Mouse (Mus musculus) MEL (cell line): ENCODE data around the gene Lin7a.
"Not testable (repeated sequence)": the region's sequence is repeated elsewhere in the genome, so short reads cannot be mapped to it uniquely, and the experiment has no call there.

Experiments
- CTCF ChIP-seq, 3 experiments: IDR thresholded peaks in 2 of 3; conservative IDR thresholded peaks in 1 of 3; 2 replicates each; pipeline ENCODE4 v1.5.1; 2011 to 2012; ENCODE audit warnings: low read length in 3 of 3, low read depth in 2 of 3, mild to moderate bottlenecking in 2 of 3, improper control_type of control experiment in 1 of 3, inconsistent platforms in 1 of 3, mixed read lengths in 1 of 3, moderate library complexity in 1 of 3; ENCODE audit not compliant: control insufficient read depth in 1 of 3, insufficient read depth in 1 of 3, poor library complexity in 1 of 3, severe bottlenecking in 1 of 3
- ELF1 ChIP-seq: IDR thresholded peaks from 2 replicates; pipeline ENCODE4 v1.6.1; 2014; ENCODE audit warnings: low read depth, mild to moderate bottlenecking, inconsistent platforms, low read length, improper control_type of control experiment, moderate library complexity
- GATA1 ChIP-seq: IDR thresholded peaks from 2 replicates; pipeline ENCODE4 v1.6.1; 2011; ENCODE audit warnings: low read depth, low read length, improper control_type of control experiment
- HCFC1 ChIP-seq: IDR thresholded peaks from 2 replicates; pipeline ENCODE4 v1.6.1; 2012; ENCODE audit warnings: low read depth, mild to moderate bottlenecking, inconsistent platforms, low read length, improper control_type of control experiment, moderate library complexity
- MAZ ChIP-seq: IDR thresholded peaks from 2 replicates; pipeline ENCODE4 v1.6.1; 2012; ENCODE audit warnings: low read depth, mild to moderate bottlenecking, inconsistent platforms, low read length, improper control_type of control experiment
- MEF2A ChIP-seq: IDR thresholded peaks from 2 replicates; pipeline ENCODE4 v1.6.1; 2014; ENCODE audit warnings: low read depth, mild to moderate bottlenecking, inconsistent platforms, low read length, improper control_type of control experiment; ENCODE audit not compliant: poor library complexity, insufficient replicate concordance, severe bottlenecking; ENCODE audit errors: extremely low read depth
- MYC ChIP-seq: IDR thresholded peaks from 2 replicates; pipeline ENCODE4 v1.6.1; 2011; ENCODE audit warnings: low read depth, mild to moderate bottlenecking, low read length, improper control_type of control experiment, moderate library complexity
- NELFE ChIP-seq: IDR thresholded peaks from 2 replicates; pipeline ENCODE4 v1.6.1; 2011; ENCODE audit warnings: low read depth, low read length, improper control_type of control experiment
- NRF1 ChIP-seq: IDR thresholded peaks from 2 replicates; pipeline ENCODE4 v1.6.1; 2014; ENCODE audit warnings: low read depth, mild to moderate bottlenecking, inconsistent platforms, low read length, improper control_type of control experiment, moderate library complexity; ENCODE audit not compliant: poor library complexity, insufficient read depth, severe bottlenecking
- POLR2A ChIP-seq, 2 experiments: IDR thresholded peaks; 2 replicates each; pipeline ENCODE4 v1.6.1; 2011 to 2012; ENCODE audit warnings: low read length in 2 of 2, mild to moderate bottlenecking in 2 of 2, control low read depth in 1 of 2, improper control_type of control experiment in 1 of 2, low read depth in 1 of 2, moderate library complexity in 1 of 2; ENCODE audit not compliant: control insufficient read depth in 1 of 2, insufficient read depth in 1 of 2, poor library complexity in 1 of 2
- POLR2AphosphoS2 ChIP-seq: IDR thresholded peaks from 2 replicates; pipeline ENCODE4 v1.6.1; 2011; ENCODE audit warnings: low read length, improper control_type of control experiment
- SIN3A ChIP-seq: IDR thresholded peaks from 2 replicates; pipeline ENCODE4 v1.6.1; 2012; ENCODE audit warnings: low read length, improper control_type of control experiment, inconsistent platforms
- TAL1 ChIP-seq: IDR thresholded peaks from 2 replicates; pipeline ENCODE4 v1.6.1; 2012; ENCODE audit warnings: mild to moderate bottlenecking, inconsistent platforms, low read length, moderate library complexity, mixed read lengths
- TCF12 ChIP-seq: IDR thresholded peaks from 2 replicates; pipeline ENCODE4 v1.6.1; 2014; ENCODE audit warnings: low read depth, mild to moderate bottlenecking, inconsistent platforms, low read length, improper control_type of control experiment, moderate library complexity

DNA sequence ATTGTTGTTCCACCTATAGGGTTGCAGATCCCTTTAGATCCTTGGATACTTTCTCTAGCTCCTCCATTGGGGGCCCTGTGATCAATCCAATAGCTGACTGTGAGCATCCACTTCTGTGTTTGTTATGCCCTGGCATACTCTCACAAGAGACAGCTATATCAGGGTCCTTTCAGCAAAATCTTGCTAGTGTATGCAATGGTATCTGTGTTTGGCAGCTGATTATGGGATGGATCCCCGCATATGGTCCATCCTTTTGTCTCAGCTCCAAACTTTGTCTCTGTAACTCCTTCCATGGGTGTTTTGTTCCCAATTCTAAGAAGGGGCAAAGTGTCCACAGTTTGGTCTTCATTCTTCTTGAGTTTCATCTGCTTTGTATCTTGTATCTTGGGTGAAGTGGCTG is 29.5 kb upstream of the Lin7a start:
- TF ChIP-seq POLR2A (IDR thresholded peaks at IDR 0.05; ENCODE audit: control insufficient read depth in 1 of 2, insufficient read depth in 1 of 2, low read depth in 1 of 2, low read length in 2 of 2, poor library complexity in 1 of 2); ELF1; MEF2A; HCFC1; MAZ; NELFE; POLR2AphosphoS2; MYC; GATA1; TAL1; TCF12; CTCF (IDR thresholded peaks at IDR 0.05 in 2 of 3, conservative IDR thresholded peaks at IDR 0.05 in 1 of 3; ENCODE audit: control insufficient read depth in 1 of 3, insufficient read depth in 1 of 3, low read depth in 2 of 3, low read length in 3 of 3, poor library complexity in 1 of 3, severe bottlenecking in 1 of 3); NRF1; SIN3A: not testable (repeated sequence)
